Mouse (Mus musculus): ENCODE results near the gene Cort.
"Not testable (repeated sequence)": the region's sequence is repeated elsewhere in the genome, so short reads cannot be mapped to it uniquely, and the experiment has no call there.

Gene Cort

GRCm38 (mm10) chr4:149147528-149147927 lies 21.0 kb upstream of the Cort start:
- no peak for DNase-seq (ENCODE audit: low read depth)

GRCm38 (mm10) chr4:149145151-149145550 lies 18.6 kb upstream of the Cort start:
- no peak for DNase-seq (ENCODE audit: low read depth)

- peak; percentile 66 for DNase-seq (ENCODE audit: low read depth)
Measured at GRCm38 (mm10) chr4:149144459-149144858, 17.9 kb upstream of the Cort start.

- DNase-seq (ENCODE audit: low read depth) = no peak
Measured at GRCm38 (mm10) chr4:149143594-149143993, 17.0 kb upstream of the Cort start.

GRCm38 (mm10) chr4:149138515-149138914 lies 12.0 kb upstream of the Cort start:
- DNase-seq (ENCODE audit: low read depth) = no peak

- DNase-seq (ENCODE audit: low read depth) = peak; percentile 79
Measured at GRCm38 (mm10) chr4:149136982-149137770, 10.6 kb upstream of the Cort start, which contains the start of gene Cenps. TSS of gene Cenps (minus strand) at chr4:149137629.

- no peak for DNase-seq (ENCODE audit: low read depth)
Measured at GRCm38 (mm10) chr4:149136116-149136850, 9.7 kb upstream of the Cort start.

GRCm38 (mm10) chr4:149133395-149133794 lies 6.8 kb upstream of the Cort start:
- DNase-seq (ENCODE audit: low read depth) = no peak

- no peak for DNase-seq (ENCODE audit: low read depth)
Measured at GRCm38 (mm10) chr4:149131789-149132565, 5.4 kb upstream of the Cort start.

GRCm38 (mm10) chr4:149131021-149131752 lies 4.6 kb upstream of the Cort start:
- DNase-seq (ENCODE audit: low read depth) = no peak

GRCm38 (mm10) chr4:149128467-149128866 lies 1.9 kb upstream of the Cort start:
- DNase-seq (ENCODE audit: low read depth) = no peak

GRCm38 (mm10) chr4:149126115-149126509 lies 451 bp downstream of the Cort start:
- no peak for DNase-seq (ENCODE audit: low read depth)

GRCm38 (mm10) chr4:149125341-149126114 lies 1.0 kb downstream of the Cort start:
- DNase-seq (ENCODE audit: low read depth) = no peak

GRCm38 (mm10) chr4:149123432-149123831 lies 3.1 kb downstream of the Cort start:
- DNase-seq (ENCODE audit: low read depth) = no peak

GRCm38 (mm10) chr4:149119978-149120562 lies 6.5 kb downstream of the Cort start:
- DNase-seq (ENCODE audit: low read depth) = not testable (repeated sequence)

- DNase-seq (ENCODE audit: low read depth) = peak; percentile 89
Measured at GRCm38 (mm10) chr4:149103875-149104561, 22.5 kb downstream of the Cort start, which contains the start of gene Dffa. TSS of gene Dffa (plus strand) at chr4:149104146.

- no peak for DNase-seq (ENCODE audit: low read depth)
Measured at GRCm38 (mm10) chr4:149101456-149101855, 25.1 kb downstream of the Cort start.

- not testable (repeated sequence) for DNase-seq (ENCODE audit: low read depth)
Measured at GRCm38 (mm10) chr4:149100449-149100848, 26.1 kb downstream of the Cort start.

- peak; percentile 82 for DNase-seq (ENCODE audit: low read depth)
Measured at GRCm38 (mm10) chr4:149099369-149100017, 27.1 kb downstream of the Cort start, which contains the start of gene Pex14. TSS of gene Pex14 (minus strand) at chr4:149099876.

Measured in c-Kit-positive CD71-negative TER-119-negative erythroid progenitor cells, embryonic 14.5 days (primary cell).